Mouse (Mus musculus): Measurements from ENCODE around the gene Pde4d. TPM values are rescaled to one million over a fixed set of nuclear protein-coding genes. Genes with fewer than 3 reads are reported as not detected.

Gene Pde4d
- total and polyA plus RNA-seq, 3 experiments = 18.5 to 18.8 TPM; not detected in 1

DNA sequence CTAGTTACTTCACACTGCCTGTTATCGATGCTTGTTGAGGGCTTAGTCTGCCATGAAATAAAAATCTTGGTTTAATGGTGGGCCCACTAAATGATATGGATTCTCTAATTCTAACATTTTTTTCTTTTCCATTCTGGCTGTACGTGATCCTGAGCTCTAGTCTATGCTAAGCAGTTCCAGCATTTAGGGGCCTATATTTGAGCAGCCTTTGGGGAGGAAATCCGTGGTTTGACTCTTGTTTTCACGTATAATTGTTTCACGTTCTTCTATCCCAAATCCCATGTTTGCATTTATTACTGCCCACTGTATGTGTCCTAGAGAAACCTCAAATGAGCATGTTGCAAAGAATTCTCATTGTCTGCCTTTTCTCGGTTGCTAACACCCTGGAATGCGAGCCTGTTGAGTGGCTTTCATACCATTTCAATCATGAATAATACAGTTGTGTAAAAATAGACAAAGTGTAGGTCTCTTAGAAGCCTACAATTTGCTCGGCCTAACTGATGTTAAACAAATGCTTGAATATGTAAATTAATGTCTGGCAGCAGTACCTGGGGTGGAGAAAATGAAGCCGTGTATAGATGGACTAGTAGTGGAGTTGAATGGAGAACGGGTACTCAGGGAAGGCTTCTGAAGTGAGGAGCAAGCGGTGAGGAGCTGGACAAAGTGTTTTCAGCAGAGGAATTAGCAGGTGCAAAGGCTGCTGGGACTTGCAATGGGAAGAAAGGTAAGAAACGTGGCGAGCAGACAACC, 76.7 kb downstream of the Pde4d start:
- H3K4me3 ChIP-seq (ENCODE audit: control insufficient read depth in 1 of 2, insufficient read depth in 1 of 2, low read depth in 2 of 2, low read length in 2 of 2) = no peak overlapping the region
- H3K9me3 ChIP-seq (replicated peaks; ENCODE audit: insufficient read depth, low read length) = no peaks in the 10 kb centered on the region
- no peaks in the 10 kb centered on the region for H3K79me2 ChIP-seq (ENCODE audit: control insufficient read depth, insufficient read depth, low read length, poor library complexity)
- H3K4me1 ChIP-seq (ENCODE audit: control insufficient read depth in 1 of 2, insufficient read depth in 2 of 2, low read length in 2 of 2) = no peaks in the 10 kb centered on the region
- no peak overlapping the region for H3K27ac ChIP-seq (ENCODE audit: control insufficient read depth, low read depth, low read length)
- no peak for DNase-seq (ENCODE audit: low read depth, low spot score)
- H3K36me3 ChIP-seq (ENCODE audit: control insufficient read depth in 1 of 2, insufficient read depth in 2 of 2, low read length in 2 of 2) = no peaks in the 10 kb centered on the region
- no peak for TF ChIP-seq ELF1 (IDR thresholded peaks at IDR 0.05; ENCODE audit: low read depth, low read length)
- TF ChIP-seq TAL1 (IDR thresholded peaks at IDR 0.05; ENCODE audit: low read length) = no peak
- no peak for TF ChIP-seq MAFK (IDR thresholded peaks at IDR 0.05; ENCODE audit: borderline replicate concordance, low read depth, low read length)
- no peak for TF ChIP-seq NRF1 (IDR thresholded peaks at IDR 0.05; ENCODE audit: insufficient read depth, low read depth, low read length, poor library complexity, severe bottlenecking)
- TF ChIP-seq RAD21 (IDR thresholded peaks at IDR 0.05; ENCODE audit: low read depth, low read length) = no peak
- TF ChIP-seq KAT2A (conservative IDR thresholded peaks at IDR 0.05; ENCODE audit: low read depth, low read length) = no peak
- no peak for TF ChIP-seq BHLHE40 (IDR thresholded peaks at IDR 0.05; ENCODE audit: borderline replicate concordance, low read depth, low read length)
- TF ChIP-seq MAX (IDR thresholded peaks at IDR 0.05; ENCODE audit: low read length) = no peak
- no peak for TF ChIP-seq RCOR1 (IDR thresholded peaks at IDR 0.05; ENCODE audit: low read depth, low read length)
- H3K27me3 ChIP-seq (ENCODE audit: control insufficient read depth in 1 of 2, insufficient read depth in 2 of 2, low read length in 2 of 2) = no peaks in the 10 kb centered on the region; a peak in 1 of 4 replicates
- no peak overlapping the region for H3K9ac ChIP-seq (ENCODE audit: control insufficient read depth, low read depth, low read length, poor library complexity, severe bottlenecking)

DNA sequence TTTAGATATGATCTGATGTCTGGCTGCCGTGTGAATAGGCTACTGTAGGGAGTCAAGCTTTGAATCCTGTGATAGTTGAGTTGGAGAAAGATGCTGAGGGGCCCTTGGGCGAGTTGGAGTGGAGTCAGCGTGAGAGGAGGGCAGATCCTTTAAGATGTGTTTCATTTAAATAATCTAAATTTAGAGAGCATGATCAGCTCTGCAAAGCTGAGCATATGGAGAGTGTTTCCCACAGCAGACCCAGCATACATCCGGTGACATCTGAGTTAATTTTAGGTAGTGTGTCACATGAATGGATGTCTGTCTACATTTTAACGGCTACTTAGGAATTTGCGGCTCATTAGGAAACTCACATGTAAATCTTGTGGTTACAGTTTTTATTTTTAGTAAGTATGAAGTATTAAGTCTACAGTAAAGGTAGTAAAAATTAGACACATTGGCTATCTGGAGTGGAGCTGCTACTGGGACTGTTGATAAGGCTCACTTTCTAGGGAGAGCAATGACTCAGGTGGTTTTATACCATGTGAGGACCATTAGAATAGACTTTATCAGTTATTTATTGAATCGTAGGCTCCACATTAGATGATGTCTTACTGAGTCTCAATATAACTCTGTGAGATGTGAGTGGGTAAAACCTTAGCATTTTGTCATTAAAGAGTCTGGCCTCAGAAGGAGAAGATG, 77.5 kb downstream of the Pde4d start:
- H3K27me3 ChIP-seq (ENCODE audit: control insufficient read depth in 1 of 2, insufficient read depth in 2 of 2, low read length in 2 of 2) = no peaks in the 10 kb centered on the region; a peak in 1 of 4 replicates
- no peak overlapping the region for H3K4me3 ChIP-seq (ENCODE audit: control insufficient read depth in 1 of 2, insufficient read depth in 1 of 2, low read depth in 2 of 2, low read length in 2 of 2)
- no peak overlapping the region for H3K9ac ChIP-seq (ENCODE audit: control insufficient read depth, low read depth, low read length, poor library complexity, severe bottlenecking)
- H3K27ac ChIP-seq (ENCODE audit: control insufficient read depth, low read depth, low read length) = no peak overlapping the region
- no peaks in the 10 kb centered on the region for H3K4me1 ChIP-seq (ENCODE audit: control insufficient read depth in 1 of 2, insufficient read depth in 2 of 2, low read length in 2 of 2)
- no peaks in the 10 kb centered on the region for H3K9me3 ChIP-seq (replicated peaks; ENCODE audit: insufficient read depth, low read length)
- no peak for DNase-seq (ENCODE audit: low read depth, low spot score)
- no peaks in the 10 kb centered on the region for H3K36me3 ChIP-seq (ENCODE audit: control insufficient read depth in 1 of 2, insufficient read depth in 2 of 2, low read length in 2 of 2)
- TF ChIP-seq HCFC1 (IDR thresholded peaks at IDR 0.05; ENCODE audit: low read depth, low read length) (no peak), ZKSCAN1 (IDR thresholded peaks at IDR 0.05; ENCODE audit: low read depth, low read length) (no peak), GATA1 (IDR thresholded peaks at IDR 0.05; ENCODE audit: low read depth, low read length) (no peak), UBTF (IDR thresholded peaks at IDR 0.05; ENCODE audit: borderline replicate concordance, insufficient read depth, low read depth, low read length) (no peak), POLR2AphosphoS2 (IDR thresholded peaks at IDR 0.05; ENCODE audit: low read length) (no peak), E2F4 (IDR thresholded peaks at IDR 0.05; ENCODE audit: borderline replicate concordance, low read depth, low read length) (no peak), TCF12 (IDR thresholded peaks at IDR 0.05; ENCODE audit: low read depth, low read length) (no peak), RAD21 (IDR thresholded peaks at IDR 0.05; ENCODE audit: low read depth, low read length) (no peak), TAL1 (IDR thresholded peaks at IDR 0.05; ENCODE audit: low read length) (no peak), EP300 (IDR thresholded peaks at IDR 0.05; ENCODE audit: low read depth in 1 of 2, low read length in 2 of 2) (no peak), POLR2A (IDR thresholded peaks at IDR 0.05; ENCODE audit: control insufficient read depth in 1 of 2, insufficient read depth in 1 of 2, low read depth in 1 of 2, low read length in 2 of 2, poor library complexity in 1 of 2) (no peak), CTCF (IDR thresholded peaks at IDR 0.05 in 2 of 3, conservative IDR thresholded peaks at IDR 0.05 in 1 of 3; ENCODE audit: control insufficient read depth in 1 of 3, insufficient read depth in 1 of 3, low read depth in 2 of 3, low read length in 3 of 3, poor library complexity in 1 of 3, severe bottlenecking in 1 of 3) (no peak)
- no peaks in the 10 kb centered on the region for H3K79me2 ChIP-seq (ENCODE audit: control insufficient read depth, insufficient read depth, low read length, poor library complexity)

Data from MEL (cell line).